Mouse (Mus musculus) megakaryocyte-erythroid progenitor cell, adult 5-6 weeks (primary cell): ENCODE measurements around the gene Gm2564. TPM values are rescaled to one million over a fixed set of nuclear protein-coding genes. Genes with fewer than 3 reads are reported as not detected.
"Not testable (repeated sequence)": the region's sequence is repeated elsewhere in the genome, so short reads cannot be mapped to it uniquely, and the experiment has no call there.

Experiments
- ATAC-seq: replicated peaks from 2 replicates; pipeline ENCODE4 v1.8.0; 2016; ENCODE audit warnings: mild to moderate bottlenecking, inconsistent platforms; ENCODE audit not compliant: severe bottlenecking, poor library complexity, low FRiP score, low TSS enrichment
- total RNA-seq, 2 experiments: library from RNA; stranded (forward) in 1 of 2; stranded (reverse) in 1 of 2; fragments of 200-1000, 215-1000 nt in 1 of 2; fragments of >200 nt in 1 of 2; fragmentation: Nextera tagmentation in 1 of 2; gene quantifications; 2 replicates each; pipeline ENCODE4 v1.2.3; 2014 to 2017

Gene Gm2564
- total RNA-seq (2014; fragmentation: Nextera tagmentation): not detected in 2 replicates
- total RNA-seq (2017): not detected in 2 replicates

GRCm38 (mm10) chr4:42629419-42629818 lies at the start of gene Gm2564:
Gm2564 (plus strand) TSS chr4:42629719.
- not testable (repeated sequence) for ATAC-seq

GRCm38 (mm10) chr4:42611895-42612294 lies 17.6 kb upstream of the Gm2564 start, which contains the start of gene Gm10591:
Gm10591 (plus strand) TSS chr4:42612195.
- ATAC-seq: not testable (repeated sequence)

GRCm38 (mm10) chr4:42654951-42655350 lies 25.4 kb downstream of the Gm2564 start, which contains the start of gene Ccl27b:
Ccl27b (plus strand) TSS chr4:42655251.
- ATAC-seq: not testable (repeated sequence)

GRCm38 (mm10) chr4:42661793-42662192 lies 32.3 kb downstream of the Gm2564 start, which contains the start of gene Il11ra2:
Il11ra2 (minus strand) TSS chr4:42661893.
- ATAC-seq: not testable (repeated sequence)

- not testable (repeated sequence) for ATAC-seq
These were observed 45.9 kb downstream of the Gm2564 start for GRCm38 (mm10) chr4:42675415-42675814.

GRCm38 (mm10) chr4:42679365-42679764 lies 49.8 kb downstream of the Gm2564 start:
- not testable (repeated sequence) for ATAC-seq

- not testable (repeated sequence) for ATAC-seq
These were observed 51.1 kb downstream of the Gm2564 start for GRCm38 (mm10) chr4:42680374-42681356.

Other genes with a start within 250 kb of the Gm2564 start
- gene Gm21586, start 190.3 kb upstream of the Gm2564 start, total RNA-seq (2014; fragmentation: Nextera tagmentation): not detected in 2 replicates
- not detected in 2 replicates for gene Gm21586, start 190.3 kb upstream of the Gm2564 start, total RNA-seq (2017)
- 0.42 and 1.4 TPM in 2 replicates for gene Gm2163, start 163.0 kb upstream of the Gm2564 start, total RNA-seq (2014; fragmentation: Nextera tagmentation)
- 0.23 TPM in 1 of 2 replicates, not detected in the other for gene Gm2163, start 163.0 kb upstream of the Gm2564 start, total RNA-seq (2017)
- gene Fam205a2, start 101.5 kb upstream of the Gm2564 start, total RNA-seq (2014; fragmentation: Nextera tagmentation): not detected in 2 replicates
- 0.08 TPM in 1 of 2 replicates, not detected in the other for gene Fam205a2, start 101.5 kb upstream of the Gm2564 start, total RNA-seq (2017)
- not detected in 2 replicates for gene Gm10591, start 17.5 kb upstream of the Gm2564 start, total RNA-seq (2014; fragmentation: Nextera tagmentation)
- gene Gm10591, start 17.5 kb upstream of the Gm2564 start, total RNA-seq (2017): not detected in 2 replicates
- not detected in 2 replicates for gene Ccl27b, start 25.5 kb downstream of the Gm2564 start, total RNA-seq (2014; fragmentation: Nextera tagmentation)
- not detected in 2 replicates for gene Ccl27b, start 25.5 kb downstream of the Gm2564 start, total RNA-seq (2017)
- not detected in 2 replicates for gene Il11ra2, start 32.2 kb downstream of the Gm2564 start, total RNA-seq (2014; fragmentation: Nextera tagmentation)
- not detected in 2 replicates for gene Il11ra2, start 32.2 kb downstream of the Gm2564 start, total RNA-seq (2017)
- gene 4930578G10Rik, start 105.8 kb downstream of the Gm2564 start, total RNA-seq (2014; fragmentation: Nextera tagmentation): not detected in 2 replicates
- gene 4930578G10Rik, start 105.8 kb downstream of the Gm2564 start, total RNA-seq (2017): not detected in 2 replicates
- not detected in 2 replicates for gene Ccl19, start 126.9 kb downstream of the Gm2564 start, total RNA-seq (2014; fragmentation: Nextera tagmentation)
- gene Ccl19, start 126.9 kb downstream of the Gm2564 start, total RNA-seq (2017): not detected in 2 replicates
- not detected in 2 replicates for gene Ccl21a, start 144.3 kb downstream of the Gm2564 start, total RNA-seq (2014; fragmentation: Nextera tagmentation)
- gene Ccl21a, start 144.3 kb downstream of the Gm2564 start, total RNA-seq (2017): not detected in 2 replicates
- 0.94 TPM in 1 of 2 replicates, not detected in the other for gene Fam205a1, start 224.2 kb downstream of the Gm2564 start, total RNA-seq (2014; fragmentation: Nextera tagmentation)
- gene Fam205a1, start 224.2 kb downstream of the Gm2564 start, total RNA-seq (2017): not detected in 2 replicates
- not detected in 2 replicates for gene Gm12394, start 227.1 kb downstream of the Gm2564 start, total RNA-seq (2014; fragmentation: Nextera tagmentation)
- gene Gm12394, start 227.1 kb downstream of the Gm2564 start, total RNA-seq (2017): not detected in 2 replicates
- not detected in 2 replicates for gene Fam205c, start 244.5 kb downstream of the Gm2564 start, total RNA-seq (2014; fragmentation: Nextera tagmentation)
- gene Fam205c, start 244.5 kb downstream of the Gm2564 start, total RNA-seq (2017): not detected in 2 replicates